Mouse (Mus musculus) yolk sac, embryonic 10.5 days (tissue): ENCODE results near the gene Gm20696.

Experiments used
- DNase-seq: peaks from one replicate; pipeline ENCODE4 v3.0.0-alpha.2; 2017; ENCODE audit warnings: low spot score

Gm20696 gene

DNA sequence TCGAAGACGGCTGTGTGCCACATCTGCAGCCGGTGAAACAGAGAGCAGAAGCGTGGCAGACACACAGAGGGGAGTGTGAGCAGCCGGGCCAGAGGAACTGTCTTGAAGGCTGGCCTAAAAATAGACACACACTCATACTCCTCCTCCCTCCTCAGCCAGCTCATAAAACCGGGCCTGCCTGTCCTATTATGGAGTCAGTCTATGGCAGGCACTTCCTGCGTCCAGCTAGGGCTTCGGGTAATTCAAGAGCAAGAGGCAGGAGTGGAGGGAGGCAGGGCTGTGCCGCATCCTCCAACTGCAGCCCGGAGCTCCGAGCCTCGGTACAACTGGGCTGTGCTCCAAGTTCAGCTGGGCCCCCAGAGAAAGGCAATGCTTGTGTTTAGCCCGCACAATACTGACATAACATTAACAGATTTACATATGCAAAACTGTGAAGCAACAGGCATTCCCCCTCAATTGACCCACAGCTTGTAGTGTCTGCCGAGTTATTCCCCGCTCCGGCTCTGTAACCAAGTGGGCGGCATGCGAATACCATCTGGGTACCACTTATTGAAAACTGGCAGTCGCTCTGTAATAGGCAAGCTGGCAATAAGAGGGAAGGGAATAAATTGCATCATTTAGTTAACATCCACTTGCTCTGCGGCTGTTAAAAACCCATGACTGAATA lies 181.2 kb downstream of the Gm20696 start:
- peak; percentile 83 for DNase-seq

- DNase-seq, result no peak
These were observed 181.7 kb downstream of the Gm20696 start for GRCm38 (mm10) chr6:99484884-99485216.

DNA sequence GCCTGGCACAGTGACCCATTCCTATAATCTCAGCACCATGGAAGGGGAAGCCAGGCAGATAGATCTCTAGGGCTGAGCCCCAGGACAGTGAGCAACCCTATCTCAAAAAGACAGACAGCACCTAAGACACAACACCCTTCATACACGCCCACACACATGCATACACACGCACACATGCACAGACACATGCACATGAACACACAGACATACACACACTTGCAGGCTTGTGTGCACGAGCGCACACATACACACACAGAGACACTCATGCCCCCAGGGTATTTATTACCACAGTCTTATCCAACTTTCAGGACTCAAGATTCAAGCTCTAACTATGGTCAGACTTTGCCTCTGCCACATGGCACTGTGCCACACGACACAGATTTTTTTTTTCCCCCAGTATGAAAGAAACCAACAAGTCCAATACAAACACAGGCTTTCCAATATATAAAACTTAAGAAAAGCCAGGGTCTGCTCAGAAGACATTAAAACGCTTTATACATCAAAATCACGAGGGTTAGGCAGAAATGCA lies 182.3 kb downstream of the Gm20696 start:
- DNase-seq, result no peak

DNA sequence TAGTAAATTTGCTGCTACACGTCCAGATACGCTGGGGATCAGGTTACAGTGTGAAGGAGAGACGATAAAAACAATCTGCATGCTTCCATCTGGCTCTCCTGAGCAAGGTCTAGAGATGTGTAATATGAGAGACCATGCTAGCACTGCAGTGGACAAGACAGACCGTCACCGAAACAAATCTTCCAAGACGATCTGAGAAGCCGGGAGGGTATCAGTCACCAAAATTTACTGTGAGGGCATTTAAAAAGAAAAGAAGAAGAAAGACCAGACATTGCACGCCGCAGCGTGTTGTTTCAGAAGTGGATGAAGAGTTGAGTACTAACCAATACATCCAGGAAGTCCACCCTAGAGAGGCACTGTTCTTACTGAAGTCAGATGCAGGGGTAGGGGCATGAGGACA lies 183.0 kb downstream of the Gm20696 start:
- no peak for DNase-seq

DNA sequence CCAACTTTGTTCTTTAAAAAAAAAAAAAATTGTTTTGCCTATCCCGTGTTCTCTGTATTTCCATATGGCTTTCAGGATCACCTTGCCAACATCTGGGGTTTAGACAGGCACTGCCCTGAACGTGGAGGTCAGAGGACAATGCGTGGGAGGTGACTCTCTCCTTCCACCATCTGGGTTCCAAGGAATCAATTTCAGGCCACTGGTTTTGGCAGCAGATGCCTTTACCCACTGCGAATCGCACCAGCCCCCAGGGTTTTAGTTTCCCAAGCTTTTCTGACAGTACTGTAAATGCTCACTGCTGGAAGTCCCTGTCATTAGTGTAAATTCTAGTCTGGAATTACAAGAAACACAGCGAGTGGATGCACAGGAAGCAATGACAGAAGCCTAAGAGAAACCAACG lies 185.0 kb downstream of the Gm20696 start:
- no peak for DNase-seq

GRCm38 (mm10) chr6:99478873-99479650 lies 187.5 kb downstream of the Gm20696 start:
- no peak for DNase-seq

GRCm38 (mm10) chr6:99475040-99475439 lies 191.6 kb downstream of the Gm20696 start:
- no peak for DNase-seq

- no peak for DNase-seq
These were observed 195.7 kb downstream of the Gm20696 start for GRCm38 (mm10) chr6:99470906-99471305.

DNA sequence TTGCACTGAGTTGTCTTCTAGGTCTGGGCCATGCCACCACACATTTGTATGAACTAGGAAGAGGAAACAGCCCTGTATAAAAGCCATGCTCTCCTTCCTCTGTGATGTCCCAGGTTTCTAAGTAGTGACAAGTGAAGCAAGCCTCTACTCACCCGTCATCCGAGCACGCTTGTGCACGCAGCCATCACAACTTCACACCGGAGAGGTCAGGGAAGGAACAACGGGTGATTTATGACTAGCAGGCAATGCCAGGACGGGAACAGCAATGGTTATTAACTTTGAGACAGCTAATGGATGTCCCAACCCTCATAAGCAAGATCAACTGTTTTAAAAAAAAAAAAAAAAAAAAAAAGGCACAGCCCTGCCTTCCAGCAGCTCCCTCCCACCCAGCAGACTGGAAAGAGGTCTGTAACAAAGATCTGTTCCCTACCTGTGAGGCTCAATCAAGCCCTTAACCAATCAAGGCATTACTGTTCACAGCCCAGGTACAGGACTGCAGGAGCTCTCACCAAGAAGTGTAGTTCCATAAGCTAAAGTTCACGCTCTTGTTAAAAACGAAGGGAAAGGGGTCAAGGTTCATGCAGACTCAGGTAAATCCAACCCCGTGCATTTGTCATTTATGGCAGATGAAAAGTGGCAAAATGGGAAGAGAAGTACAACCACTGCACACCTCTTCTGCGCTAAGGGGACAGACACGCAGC lies 197.3 kb downstream of the Gm20696 start:
- no peak for DNase-seq

DNA sequence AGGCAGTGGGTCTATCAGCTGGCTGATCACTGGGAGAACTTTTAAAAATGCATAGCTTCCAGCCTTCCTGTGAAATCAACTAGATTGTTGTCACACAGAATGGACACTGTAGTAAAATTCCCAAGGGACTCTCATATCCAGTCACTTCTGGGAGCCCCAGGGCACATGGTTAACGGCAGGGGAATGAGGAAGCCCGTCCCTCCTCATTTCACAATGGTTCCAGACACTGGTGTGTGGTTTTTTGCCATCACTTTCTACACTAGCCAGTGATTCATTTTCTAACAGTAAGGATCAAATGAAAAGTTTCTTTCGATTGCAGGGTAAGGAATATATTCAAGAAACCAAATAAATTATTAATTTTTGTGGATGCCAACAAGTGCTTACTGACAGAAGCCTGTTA lies 198.8 kb downstream of the Gm20696 start:
- DNase-seq, result no peak

GRCm38 (mm10) chr6:99467109-99467508 lies 199.5 kb downstream of the Gm20696 start:
- no peak for DNase-seq

DNA sequence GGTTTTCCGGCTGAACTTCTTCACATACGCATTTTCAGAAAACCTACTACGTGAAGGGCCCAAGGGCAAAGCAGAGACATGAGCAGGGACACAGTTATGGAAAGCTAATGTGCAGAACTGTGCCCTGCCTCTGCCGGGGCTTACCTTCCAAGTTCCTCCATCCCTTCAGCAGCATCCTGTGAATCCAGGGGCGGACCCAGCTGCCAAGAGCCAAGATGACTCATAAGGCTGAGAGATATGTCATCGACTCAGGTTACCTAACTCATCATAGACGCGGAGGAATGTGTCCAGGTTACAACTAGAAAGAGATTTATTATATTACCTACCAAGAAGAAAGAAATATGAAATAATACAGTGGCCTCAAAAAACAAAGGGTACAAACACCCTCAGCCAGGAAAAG lies 200.2 kb downstream of the Gm20696 start:
- DNase-seq, result no peak

- DNase-seq, result no peak
These were observed 202.1 kb downstream of the Gm20696 start for GRCm38 (mm10) chr6:99464449-99464848.

- no peak for DNase-seq
These were observed 202.7 kb downstream of the Gm20696 start for GRCm38 (mm10) chr6:99463906-99464305.

- DNase-seq, result no peak
These were observed 207.8 kb downstream of the Gm20696 start for GRCm38 (mm10) chr6:99458775-99459174.

DNA sequence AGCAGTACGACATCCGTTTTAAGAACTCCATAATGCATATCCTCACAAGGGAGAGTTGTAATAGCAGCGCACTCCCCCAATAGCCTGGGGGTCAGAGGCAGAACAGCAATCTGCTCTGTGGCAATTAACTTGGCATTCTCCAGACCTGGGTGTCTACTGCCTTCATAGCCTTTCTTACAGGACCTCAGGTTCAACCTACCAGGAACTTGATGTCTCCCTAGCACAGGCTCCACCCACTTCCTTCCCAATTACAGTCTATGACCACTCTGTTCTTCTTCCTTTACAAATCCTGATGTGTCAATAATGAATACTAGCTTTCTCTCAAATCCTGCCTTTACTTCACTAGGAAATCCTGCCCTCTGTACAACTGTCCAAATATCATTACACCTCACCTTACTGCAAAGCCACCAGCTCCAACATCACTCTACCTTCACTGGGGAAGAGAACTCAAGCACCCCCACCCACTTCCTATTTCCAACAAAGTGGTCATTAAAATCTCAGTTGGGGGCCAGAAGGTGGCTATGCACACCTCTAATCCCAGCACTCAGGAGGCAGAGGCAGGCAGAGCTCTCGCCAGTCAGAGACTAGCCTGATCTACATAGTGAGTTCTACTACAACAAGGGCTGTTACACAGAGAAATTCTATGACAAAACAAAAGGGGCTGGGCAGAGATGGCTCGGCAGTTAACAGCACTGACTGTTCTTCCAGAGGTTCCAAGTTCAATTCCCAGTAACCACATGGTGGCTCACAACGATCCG lies 212.7 kb downstream of the Gm20696 start:
- DNase-seq, result no peak

DNA sequence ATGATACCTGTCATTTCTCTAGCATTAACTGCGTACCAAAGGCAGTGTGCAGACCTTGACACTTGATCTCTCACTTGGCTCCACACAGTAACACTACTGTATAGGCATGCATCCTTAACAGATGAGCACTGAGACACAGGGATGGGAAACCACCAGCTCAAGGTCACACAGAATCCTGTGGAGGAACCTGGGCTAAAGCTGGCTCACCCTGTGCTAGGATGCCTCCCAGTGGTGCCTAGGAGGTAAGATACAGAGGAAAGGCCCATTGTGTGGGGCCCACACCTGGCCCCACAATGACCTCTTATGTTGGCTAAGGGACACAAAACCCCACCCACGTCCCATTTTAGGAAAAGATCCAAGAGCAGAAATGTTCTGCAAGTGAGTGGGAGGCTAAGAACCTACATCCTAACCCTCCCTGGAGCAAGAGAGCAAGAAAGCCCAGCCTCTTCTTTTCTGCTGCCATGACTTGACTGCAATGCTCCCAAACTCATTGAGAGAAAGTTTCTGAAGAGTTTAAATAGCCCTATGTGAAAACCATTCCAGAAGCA lies 213.9 kb downstream of the Gm20696 start:
- no peak for DNase-seq

GRCm38 (mm10) chr6:99451479-99451878 lies 215.1 kb downstream of the Gm20696 start:
- peak; percentile 15 for DNase-seq

GRCm38 (mm10) chr6:99447447-99447846 lies 219.2 kb downstream of the Gm20696 start:
- DNase-seq, result no peak

DNA sequence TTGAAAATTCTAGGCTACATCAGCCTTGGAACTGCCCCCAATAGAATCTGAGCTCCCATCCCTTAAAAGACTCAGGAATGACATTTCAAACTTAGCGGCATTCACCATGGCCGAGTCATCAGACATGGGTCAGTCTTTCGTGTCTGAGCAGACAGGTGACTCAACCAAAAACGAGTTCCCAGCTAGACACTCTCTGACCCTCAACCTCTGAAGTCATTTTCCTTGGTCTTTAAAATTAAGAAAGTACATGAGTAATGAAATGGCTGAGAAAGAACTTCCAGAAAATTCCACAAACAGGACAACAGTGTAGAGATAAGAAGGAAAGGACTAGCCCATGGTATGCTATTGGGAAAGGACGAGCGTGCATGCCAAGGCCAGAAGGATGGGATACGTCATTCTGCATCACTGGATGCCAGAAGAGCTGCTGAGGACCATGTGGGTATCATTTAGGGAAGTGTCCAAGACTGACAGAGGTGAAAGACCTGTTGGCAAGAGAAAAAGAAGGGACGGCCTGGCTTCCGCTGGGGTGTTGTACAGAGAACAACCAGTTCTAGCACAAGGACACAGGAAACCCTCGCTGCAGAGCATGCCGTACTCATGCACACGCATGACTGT lies 219.7 kb downstream of the Gm20696 start:
- no peak for DNase-seq

DNA sequence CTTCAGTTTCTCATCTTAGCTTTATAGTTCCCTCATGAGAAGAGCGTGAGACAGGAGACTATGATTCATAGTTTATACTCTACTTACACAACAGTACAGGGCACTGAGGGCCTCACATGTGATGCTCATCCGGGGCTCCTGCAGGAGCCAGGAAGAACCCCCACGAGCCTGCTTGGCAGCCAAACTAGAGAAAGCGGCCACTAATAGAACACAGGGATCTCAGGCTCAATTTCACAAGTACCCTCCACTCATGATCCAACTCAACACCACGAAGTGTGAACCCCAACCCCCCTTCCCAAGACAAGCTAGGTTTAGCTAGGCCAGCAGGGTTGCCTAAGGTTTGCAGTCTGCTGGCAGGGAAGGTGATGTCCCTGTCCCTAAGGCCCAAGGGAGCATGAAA lies 223.1 kb downstream of the Gm20696 start:
- no peak for DNase-seq
